Mouse (Mus musculus): ENCODE data around the gene Thsd4.

DNA sequence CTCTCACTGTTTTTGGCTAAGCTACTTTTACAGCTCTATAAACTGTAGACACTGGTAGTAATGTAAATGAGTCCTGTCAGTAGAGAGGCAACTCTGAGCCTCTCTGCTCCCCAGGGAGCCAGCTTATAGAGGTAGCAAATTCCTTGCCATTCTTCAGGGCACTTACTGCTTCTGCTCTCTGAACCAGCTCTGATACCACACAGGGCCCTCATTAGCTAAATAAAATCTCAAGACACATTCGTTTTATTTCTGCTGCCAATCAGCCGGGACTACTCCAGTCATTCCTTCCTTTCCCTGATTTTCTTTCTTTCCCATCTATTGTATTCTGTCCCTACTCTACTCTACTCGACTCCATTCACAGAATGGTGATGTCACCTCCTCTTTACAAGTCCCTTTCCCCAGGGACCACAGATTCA is 236.8 kb downstream of the Thsd4 start:
- TF ChIP-seq CTCF (IDR thresholded peaks at IDR 0.05; ENCODE audit: borderline replicate concordance, control insufficient read depth, extremely low read depth, insufficient read depth, low read length, poor library complexity) (no peak), POLR2A (IDR thresholded peaks at IDR 0.05; ENCODE audit: control insufficient read depth, extremely low read depth, insufficient read depth, low read length, poor library complexity) (no peak)
